Mouse (Mus musculus) cerebellum, adult 9-11 months (tissue): ENCODE data around the gene Mrpl38.

Experiments used
- DNase-seq: peaks from one replicate; pipeline ENCODE4 v3.0.0; 2022

The Mrpl38 gene

DNA sequence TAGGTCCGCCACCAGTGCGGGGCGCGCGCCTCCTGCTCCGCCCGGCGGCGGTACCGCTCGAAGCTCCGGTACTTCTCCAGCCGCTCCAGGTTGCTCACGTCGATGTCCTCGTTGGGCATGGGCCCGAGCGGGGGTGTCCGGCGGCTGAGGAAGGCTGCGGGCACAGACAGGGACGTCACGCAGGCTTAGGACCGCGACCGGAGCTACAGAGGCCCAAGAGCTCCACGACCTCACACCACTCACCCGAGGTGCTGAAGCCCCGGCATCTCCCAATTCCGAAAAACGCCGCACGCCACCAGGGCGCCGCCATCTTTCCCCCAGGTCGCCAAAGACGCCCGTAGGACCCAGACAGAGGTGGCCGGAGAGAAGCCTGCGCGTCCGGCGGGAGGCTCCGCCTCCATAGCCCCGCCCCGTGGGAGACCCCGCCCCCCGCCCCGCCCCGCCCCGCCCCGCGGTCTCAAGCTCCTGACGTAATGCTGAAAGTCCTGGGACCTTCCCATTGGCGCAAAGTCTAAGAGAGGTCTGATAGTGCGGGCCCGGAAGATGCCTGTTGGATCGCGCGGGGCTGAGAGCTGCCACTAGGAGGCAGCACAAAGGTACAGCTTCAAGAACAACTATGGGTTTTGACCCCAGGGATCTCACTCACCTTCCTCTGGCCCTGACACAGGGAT lies at the start of gene Mrpl38:
Gene Mrpl38 (minus strand): TSS at position 401 of the 671 bp plus-strand sequence.
- DNase-seq, result peak; percentile 92

DNA sequence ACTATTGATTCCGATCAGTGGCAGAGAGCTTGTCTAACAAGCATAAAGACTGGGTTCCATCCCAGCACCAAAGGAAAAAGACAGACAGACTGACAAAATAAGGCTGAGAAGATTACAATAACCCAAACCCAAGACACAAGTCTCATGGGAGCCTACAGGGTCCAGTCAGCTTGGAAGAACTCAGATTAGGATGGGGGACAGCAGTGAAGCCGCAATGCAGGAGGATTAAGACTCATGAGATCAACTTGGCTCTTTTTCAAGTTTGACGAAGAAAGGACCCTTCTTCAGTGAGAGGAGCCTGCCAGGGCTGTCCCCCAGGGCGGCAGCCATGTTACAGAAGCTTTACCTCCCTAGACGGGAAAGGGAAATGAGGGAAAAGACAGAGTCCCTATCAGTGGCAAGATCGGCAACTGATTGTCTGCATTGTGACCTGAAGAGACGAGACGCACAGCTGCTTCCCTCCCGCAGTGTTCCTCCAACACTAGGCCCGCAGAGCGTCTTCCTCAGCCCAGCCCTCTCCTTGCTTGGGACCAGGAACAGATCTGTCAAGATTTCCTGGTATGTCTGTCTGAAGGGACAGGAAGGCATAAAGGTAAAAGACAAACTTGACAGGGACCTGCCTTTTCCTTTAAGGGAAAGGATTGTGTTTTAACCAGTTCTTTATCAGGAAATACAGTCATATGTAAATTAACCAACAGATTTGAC lies 48.7 kb upstream of the Mrpl38 start:
- DNase-seq, result no peak

- no peak for DNase-seq
Measured at GRCm38 (mm10) chr11:116186360-116186759, 47.7 kb upstream of the Mrpl38 start.

DNA sequence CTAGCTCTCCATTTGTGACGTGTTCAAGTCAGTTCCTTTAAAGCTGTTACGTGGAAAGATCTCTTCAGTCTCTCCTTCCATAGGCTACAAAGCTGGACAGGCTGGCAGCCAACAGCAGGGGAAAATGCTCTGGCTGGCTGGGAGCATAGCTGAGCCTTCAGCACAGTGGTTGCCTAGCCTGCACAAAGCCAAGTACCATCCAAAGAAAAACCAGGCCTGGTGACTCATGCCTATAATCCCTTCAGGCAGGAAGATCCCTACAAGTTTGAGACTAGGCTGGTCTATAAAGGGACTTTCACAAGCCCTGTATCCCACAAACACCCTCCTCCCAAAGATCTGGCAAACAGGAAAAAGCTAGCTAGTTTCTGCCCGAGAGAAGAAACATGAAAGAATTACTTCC lies 47.2 kb upstream of the Mrpl38 start:
- no peak for DNase-seq

GRCm38 (mm10) chr11:116178411-116179121 lies 39.9 kb upstream of the Mrpl38 start:
- no peak for DNase-seq

GRCm38 (mm10) chr11:116176010-116176409 lies 37.3 kb upstream of the Mrpl38 start:
- no peak for DNase-seq

DNA sequence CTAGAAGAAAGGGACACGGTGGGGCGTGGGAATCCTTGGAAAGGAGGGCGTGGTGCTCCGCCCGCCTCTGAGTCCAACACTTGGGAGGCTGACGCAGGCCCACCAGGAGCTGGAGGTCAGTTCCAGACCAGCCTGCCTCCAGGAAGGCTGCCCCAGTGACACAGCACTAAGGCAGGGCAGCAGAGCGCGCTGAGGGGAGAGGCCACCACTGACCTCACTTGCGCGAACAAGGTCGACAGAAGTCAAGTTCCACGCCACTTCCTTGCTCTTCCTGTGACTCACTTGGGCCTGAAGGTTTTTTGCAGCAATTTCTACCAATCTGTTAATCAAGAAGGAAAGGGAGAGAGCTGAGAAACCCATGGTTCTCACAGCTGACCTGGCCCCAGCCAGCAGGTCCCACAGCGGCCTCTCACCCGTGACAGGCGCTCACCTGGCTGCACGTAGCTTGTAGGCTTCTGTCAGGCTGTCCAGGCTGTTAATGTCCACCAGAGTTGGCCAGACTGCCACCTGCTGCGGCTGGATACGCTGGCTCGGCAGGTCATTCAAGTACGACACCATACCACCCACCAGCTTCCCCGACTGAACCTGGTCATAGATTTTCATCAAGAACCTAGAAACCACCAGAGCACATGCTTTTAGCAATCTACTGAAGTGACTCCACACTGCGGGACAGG lies 36.2 kb upstream of the Mrpl38 start:
- DNase-seq, result no peak

DNA sequence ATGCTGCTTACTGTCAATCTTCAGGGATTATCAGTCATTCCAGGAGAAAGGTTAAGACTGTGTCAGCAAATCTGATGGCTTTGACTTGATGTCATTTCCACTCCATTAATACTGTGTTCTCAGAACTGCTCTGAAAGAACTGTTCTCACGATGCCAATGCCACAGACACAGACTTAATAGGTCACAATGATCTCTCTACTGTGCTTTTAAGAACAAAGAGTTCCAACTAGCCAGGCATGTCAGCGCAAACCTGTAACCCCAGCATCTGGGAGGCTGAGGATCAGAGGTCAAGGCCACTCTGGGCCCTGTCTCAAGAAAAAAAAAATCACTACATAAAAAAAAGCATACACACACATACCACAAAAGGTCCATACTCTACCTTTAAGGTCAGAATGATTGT lies 33.3 kb upstream of the Mrpl38 start:
- DNase-seq, result no peak

GRCm38 (mm10) chr11:116170003-116170800 lies 31.5 kb upstream of the Mrpl38 start:
- DNase-seq, result no peak

GRCm38 (mm10) chr11:116169214-116169613 lies 30.5 kb upstream of the Mrpl38 start:
- no peak for DNase-seq

DNA sequence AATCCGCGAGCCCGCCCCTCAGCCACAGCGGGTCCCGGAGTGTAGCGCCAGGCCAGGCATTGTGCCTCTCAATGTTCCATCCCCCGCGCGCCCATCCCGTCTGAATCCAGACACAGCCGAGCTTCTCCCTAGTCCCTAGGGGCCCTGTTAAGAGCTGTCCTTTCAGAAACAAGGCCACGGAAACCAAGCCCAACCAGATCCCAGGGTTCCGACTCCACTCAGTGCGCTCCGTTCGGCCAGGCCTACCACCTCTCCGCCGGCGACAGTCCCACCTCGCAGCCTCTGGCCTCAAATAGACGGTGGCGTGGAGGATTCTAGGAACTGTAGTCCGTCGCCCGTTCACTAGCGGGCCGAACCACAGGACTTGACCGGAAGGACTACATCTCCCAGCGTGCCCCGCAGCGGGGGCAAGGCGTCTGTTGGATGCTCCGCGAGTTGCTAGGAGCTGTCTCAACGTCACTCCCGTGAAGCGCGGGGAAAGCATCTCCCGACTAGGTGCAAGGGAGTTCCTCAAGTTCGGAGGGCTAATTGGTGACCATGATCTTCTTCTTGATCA lies 29.3 kb upstream of the Mrpl38 start, which contains the start of gene Fbf1:
Gene Fbf1 (minus strand): TSS at position 283 of the 556 bp plus-strand sequence.
- peak; percentile 97 for DNase-seq

- no peak for DNase-seq
Measured at GRCm38 (mm10) chr11:116167232-116167631, 28.6 kb upstream of the Mrpl38 start.

DNA sequence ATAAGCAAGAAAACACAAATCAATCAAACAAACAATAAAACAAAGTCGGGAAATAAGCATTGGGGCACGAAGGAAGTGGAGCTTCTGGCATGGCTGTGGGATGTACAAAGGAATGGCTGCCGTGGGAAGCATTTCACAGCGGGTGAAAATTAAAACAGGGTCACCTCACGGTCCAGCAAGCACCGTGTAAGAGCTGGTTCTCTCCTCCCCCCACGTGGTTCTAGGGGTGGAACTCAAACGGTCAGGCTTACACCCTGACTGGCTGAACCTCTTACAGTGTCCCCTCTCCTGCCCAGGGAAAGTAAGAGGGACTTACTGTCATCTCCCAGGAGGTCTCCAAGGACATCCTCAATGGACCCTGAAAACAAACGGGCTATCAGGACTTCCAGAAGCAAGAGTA lies 24.3 kb upstream of the Mrpl38 start:
- no peak for DNase-seq

DNA sequence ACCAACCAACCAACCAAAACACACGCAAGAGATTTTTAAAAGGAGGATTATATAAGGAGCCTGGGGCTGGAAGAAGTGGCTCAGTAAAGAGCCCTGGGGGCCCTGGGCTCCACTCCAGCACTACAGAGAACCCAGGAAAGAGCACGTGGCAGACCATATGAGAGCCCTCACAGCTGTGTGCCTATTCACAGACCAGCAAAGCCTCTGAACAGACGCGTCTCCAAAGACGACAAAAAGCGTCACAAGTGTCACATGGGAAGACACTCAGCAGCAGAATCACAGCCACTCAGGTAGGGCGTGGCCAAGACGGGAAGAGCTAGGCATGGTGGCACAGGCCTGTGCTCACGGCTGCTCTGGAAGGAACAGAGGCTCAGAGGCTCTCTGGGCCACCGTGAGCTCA lies 23.5 kb upstream of the Mrpl38 start:
- no peak for DNase-seq

DNA sequence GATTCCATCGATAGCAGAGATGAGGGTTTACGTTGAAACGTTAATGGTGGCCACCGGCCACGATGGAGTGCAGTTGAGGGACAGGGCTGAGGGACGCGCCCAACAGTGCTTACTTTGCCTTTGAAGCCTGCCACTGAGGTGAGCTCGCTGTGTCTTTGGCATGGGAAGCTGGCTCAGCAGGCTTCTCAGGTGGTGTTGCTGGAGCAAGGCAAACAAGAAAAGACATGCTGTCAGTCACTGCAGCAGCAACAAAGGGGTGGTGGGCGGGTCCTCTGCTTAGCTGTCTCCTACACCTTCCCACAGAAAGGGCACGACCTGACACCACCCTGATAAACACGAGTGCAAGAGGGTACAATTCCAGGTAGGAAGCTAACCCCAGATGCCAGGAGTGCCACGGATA lies 22.6 kb upstream of the Mrpl38 start:
- no peak for DNase-seq

GRCm38 (mm10) chr11:116150960-116151359 lies 12.3 kb upstream of the Mrpl38 start:
- no peak for DNase-seq

- DNase-seq, result peak; percentile 78
Measured at GRCm38 (mm10) chr11:116149341-116149740, 10.7 kb upstream of the Mrpl38 start.

DNA sequence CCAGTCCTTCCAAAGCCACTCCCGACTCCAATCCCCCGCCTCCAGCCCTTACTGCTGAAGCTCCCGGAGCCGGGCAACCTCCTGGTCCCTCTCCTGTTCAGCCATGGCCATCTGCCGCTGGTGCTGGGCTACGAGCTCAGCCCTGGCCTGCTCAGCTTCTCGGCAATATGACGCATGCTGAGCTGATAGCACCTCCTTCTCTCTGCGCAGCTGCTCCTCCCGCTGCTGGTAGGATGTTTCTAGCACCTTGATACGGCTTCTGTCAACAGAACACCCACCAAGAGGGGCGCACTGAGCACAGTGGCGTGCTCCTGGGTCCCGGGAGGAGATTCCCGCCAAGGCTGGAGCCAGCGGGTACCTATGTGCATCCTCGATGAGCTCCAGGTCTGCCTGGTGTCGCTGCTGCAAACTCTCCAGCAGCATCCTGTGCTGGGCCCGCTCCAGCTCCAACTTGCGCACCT lies 10.1 kb upstream of the Mrpl38 start:
- DNase-seq, result peak; percentile 87

- peak; percentile 82 for DNase-seq
Measured at GRCm38 (mm10) chr11:116146294-116146985, 7.8 kb upstream of the Mrpl38 start.

- peak; percentile 84 for DNase-seq
Measured at GRCm38 (mm10) chr11:116145481-116146293, 7.0 kb upstream of the Mrpl38 start.
